Mouse (Mus musculus) hindbrain, embryonic 14.5 days (tissue): ENCODE results near the gene Kcns1. TPM values are rescaled to one million over a fixed set of nuclear protein-coding genes. Genes with fewer than 3 reads are reported as not detected.

Source experiments
- ATAC-seq: fragments of 200-750 bp; cut with Nextera tagmentation; 2 replicates; pipeline ENCODE4 v1.8.0; 2017; ENCODE audit warnings: moderate number of reproducible peaks, mild to moderate bottlenecking, moderate TSS enrichment, moderate library complexity; ENCODE audit not compliant: low FRiP score
- DNase-seq: peaks from one replicate; pipeline ENCODE4 v3.0.0-alpha.2; 2015; ENCODE audit warnings: low spot score
- H3K27ac ChIP-seq: fragments of 300-500 bp; sonication (generic); 2 replicates; pipeline ENCODE4 v1.5.1; 2014; ENCODE audit warnings: mild to moderate bottlenecking, moderate library complexity
- H3K27me3 ChIP-seq: fragments of 300-500 bp; sonication (generic); 2 replicates; pipeline ENCODE4 v1.6.1; 2014; ENCODE audit warnings: mild to moderate bottlenecking, low read length, mixed read lengths; ENCODE audit not compliant: control insufficient read depth, insufficient read depth
- H3K36me3 ChIP-seq: fragments of 300-500 bp; sonication (generic); replicated peaks from 2 replicates; pipeline ENCODE4 v1.6.1; 2014; ENCODE audit not compliant: control insufficient read depth, insufficient read depth
- H3K4me1 ChIP-seq: fragments of 300-500 bp; sonication (generic); replicated peaks from 2 replicates; pipeline ENCODE4 v1.6.1; 2014; ENCODE audit warnings: antibody characterized with exemption, low read length, mixed read lengths; ENCODE audit not compliant: control insufficient read depth, insufficient read depth
- H3K4me2 ChIP-seq: fragments of 300-500 bp; sonication (generic); replicated peaks from 2 replicates; pipeline ENCODE4 v1.6.1; 2014; ENCODE audit warnings: mild to moderate bottlenecking, moderate library complexity
- H3K4me3 ChIP-seq: fragments of 300-500 bp; sonication (generic); replicated peaks from 2 replicates; pipeline ENCODE4 v1.5.1; 2014; ENCODE audit warnings: mild to moderate bottlenecking, low read length
- H3K9ac ChIP-seq: fragments of 300-500 bp; sonication (generic); 2 replicates; pipeline ENCODE4 v1.6.1; 2014
- H3K9me3 ChIP-seq: fragments of 300-500 bp; sonication (generic); 2 replicates; pipeline ENCODE4 v1.6.1; 2016; ENCODE audit warnings: low read length; ENCODE audit not compliant: control insufficient read depth
- WGBS: fragments of 180-500 bp; shearing (Covaris S2); extraction: QIAGEN DNeasy Blood & Tissue Kit; methylation state at CpG from one replicate; pipeline ENCODE4 v1.1.7; 2014; 5-methylcytosine and 5-hydroxymethylcytosine counted together
- polyA plus RNA-seq: library from polyadenylated mRNA; unstranded; fragments of >200 nt; fragmentation: Nextera tagmentation; extraction: Ambion mirVana; gene quantifications from 2 replicates; pipeline ENCODE4 v1.2.1, GENCODE M21; 2014

The Kcns1 gene
- polyA plus RNA-seq, 1 experiment from 2014 or later, result 1.1 TPM

- Histone ChIP-seq H3K9ac (no peak overlapping the region), H3K27ac (no peak overlapping the region), H3K4me2 (no peak overlapping the region), H3K9me3 (no peaks in the 10 kb centered on the region), H3K27me3 (no peaks in the 10 kb centered on the region), H3K4me3 (no peak overlapping the region), H3K36me3 (peaks cover 58% of the 10 kb centered on the region), H3K4me1 (no peaks in the 10 kb centered on the region)
- DNase-seq, result no peak
- ATAC-seq, result no peak
- WGBS, result 96% methylated on average over 6 of the region's 6 CpGs
Observed at GRCm38 (mm10) chr2:164119503-164119902, 51.4 kb downstream of the Kcns1 start.

DNA sequence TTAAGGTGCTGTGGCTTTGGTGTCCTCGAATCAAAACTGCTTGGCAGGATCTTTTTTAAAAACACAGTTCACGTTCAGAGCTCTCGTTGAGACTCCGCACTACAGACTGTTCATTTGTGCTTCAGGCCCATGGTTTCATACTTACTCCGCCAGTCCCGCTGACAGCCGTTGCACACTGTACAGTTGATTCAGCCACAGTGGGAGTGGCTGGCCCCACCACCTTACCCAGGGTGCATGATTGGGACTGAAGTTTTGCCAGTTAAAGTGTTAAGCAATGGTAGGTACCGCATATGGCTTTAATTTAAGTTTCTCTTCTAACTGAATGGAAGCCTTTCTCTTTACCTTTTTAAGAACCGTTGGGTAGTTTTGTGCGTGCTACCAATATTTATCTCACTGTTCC, 55.4 kb downstream of the Kcns1 start:
- DNase-seq (no peak), ATAC-seq (no peak)
- Histone ChIP-seq H3K4me2 (no peak overlapping the region), H3K27me3 (no peaks in the 10 kb centered on the region), H3K4me1 (no peaks in the 10 kb centered on the region), H3K4me3 (no peak overlapping the region), H3K9me3 (no peaks in the 10 kb centered on the region), H3K27ac (no peak overlapping the region), H3K9ac (no peak overlapping the region), H3K36me3 (peaks cover 43% of the 10 kb centered on the region)
- 94% methylated on average over 10 of the region's 10 CpGs for WGBS

- ATAC-seq, result no peak
- H3K27me3 ChIP-seq, result no peaks in the 10 kb centered on the region
Observed at GRCm38 (mm10) chr2:164114051-164114450, 56.9 kb downstream of the Kcns1 start.

More at GRCm38 (mm10) chr2:164114051-164114450, 56.9 kb downstream of the Kcns1 start:
- Histone ChIP-seq H3K9me3 (no peaks in the 10 kb centered on the region), H3K27ac (no peak overlapping the region), H3K9ac (no peak overlapping the region), H3K4me3 (no peak overlapping the region), H3K4me1 (no peaks in the 10 kb centered on the region), H3K36me3 (peaks cover 35% of the 10 kb centered on the region), H3K4me2 (no peak overlapping the region)
- WGBS, result 94% methylated on average over 6 of the region's 6 CpGs
- no peak for DNase-seq

Other genes starting within 250 kb of the Kcns1 start
- gene Ywhab, start 176.2 kb downstream of the Kcns1 start, polyA plus RNA-seq, result 445 and 473 TPM in 2 replicates
- gene Pabpc1l, start 145.7 kb downstream of the Kcns1 start, polyA plus RNA-seq, result 1.6 and 2.2 TPM in 2 replicates
- gene Stk4, start 100.8 kb downstream of the Kcns1 start, polyA plus RNA-seq, result 26.6 and 27.4 TPM in 2 replicates
- 48.3 and 48.9 TPM in 2 replicates for gene Tomm34, start 99.9 kb downstream of the Kcns1 start, polyA plus RNA-seq
- gene Wfdc5, start 11.6 kb upstream of the Kcns1 start, polyA plus RNA-seq, result not detected in 2 replicates
- not detected in 2 replicates for gene Wfdc12, start 19.5 kb upstream of the Kcns1 start, polyA plus RNA-seq
- not detected in 2 replicates for gene Wfdc15a, start 29.0 kb upstream of the Kcns1 start, polyA plus RNA-seq
- gene Wfdc15b, start 50.5 kb upstream of the Kcns1 start, polyA plus RNA-seq, result not detected in 2 replicates
- not detected in 2 replicates for gene Svs2, start 67.4 kb upstream of the Kcns1 start, polyA plus RNA-seq
- gene Svs3b, start 85.5 kb upstream of the Kcns1 start, polyA plus RNA-seq, result not detected in 2 replicates
- gene Svs4, start 107.3 kb upstream of the Kcns1 start, polyA plus RNA-seq, result not detected in 2 replicates
- gene Svs3a, start 118.2 kb upstream of the Kcns1 start, polyA plus RNA-seq, result not detected in 2 replicates
- not detected in 2 replicates for gene Svs6, start 145.6 kb upstream of the Kcns1 start, polyA plus RNA-seq
- gene Svs5, start 161.6 kb upstream of the Kcns1 start, polyA plus RNA-seq, result not detected in 2 replicates
- 0.33 and 0.62 TPM in 2 replicates for gene Slpi, start 218.0 kb upstream of the Kcns1 start, polyA plus RNA-seq
- 0.04 and 0.15 TPM in 2 replicates for gene Rbpjl, start 232.0 kb upstream of the Kcns1 start, polyA plus RNA-seq
- 0.44 and 0.75 TPM in 2 replicates for gene Matn4, start 234.0 kb upstream of the Kcns1 start, polyA plus RNA-seq